Mouse (Mus musculus): ENCODE results near the gene Ppp1r9a.

GRCm38 (mm10) chr6:5147488-5148142 is 244.9 kb downstream of the Ppp1r9a start:
- TF ChIP-seq CTCF (IDR thresholded peaks at IDR 0.05; ENCODE audit: control insufficient read depth, insufficient read depth, low read length) (no peak), POLR2A (IDR thresholded peaks at IDR 0.05; ENCODE audit: borderline replicate concordance, control insufficient read depth, low read depth, low read length) (no peak)
